Mouse (Mus musculus) forebrain, embryonic 11.5 days (tissue): ENCODE data around the gene Grk6. TPM values are rescaled to one million over a fixed set of nuclear protein-coding genes. Genes with fewer than 3 reads are reported as not detected.

Experiments used
- ATAC-seq: fragments of 200-750 bp; cut with Nextera tagmentation; replicated peaks from 2 replicates; pipeline ENCODE4 v1.8.0; 2017; ENCODE audit warnings: moderate TSS enrichment; ENCODE audit not compliant: low FRiP score
- DNase-seq: peaks from one replicate; pipeline ENCODE4 v3.0.0-alpha.2; 2017; ENCODE audit warnings: low spot score
- H3K27ac ChIP-seq: fragments of 300-500 bp; sonication (generic); 2 replicates; pipeline ENCODE4 v1.5.1; 2014; ENCODE audit warnings: low read depth, low read length
- H3K27me3 ChIP-seq: fragments of 300-500 bp; sonication (generic); 2 replicates; pipeline ENCODE4 v1.6.1; 2014; ENCODE audit warnings: mild to moderate bottlenecking, low read length, mixed read lengths; ENCODE audit not compliant: control insufficient read depth, insufficient read depth
- H3K36me3 ChIP-seq: fragments of 300-500 bp; sonication (generic); 2 replicates; pipeline ENCODE4 v1.6.1; 2014; ENCODE audit warnings: mild to moderate bottlenecking, low read length, moderate library complexity, mixed read lengths; ENCODE audit not compliant: control insufficient read depth, insufficient read depth
- H3K4me1 ChIP-seq: fragments of 300-500 bp; sonication (generic); replicated peaks from 2 replicates; pipeline ENCODE4 v1.6.1; 2014; ENCODE audit warnings: low read length, mixed read lengths; ENCODE audit not compliant: control insufficient read depth, insufficient read depth
- H3K4me2 ChIP-seq: fragments of 300-500 bp; sonication (generic); 2 replicates; pipeline ENCODE4 v1.6.1; 2014; ENCODE audit warnings: low read depth, mild to moderate bottlenecking, low read length, moderate library complexity, mixed read lengths; ENCODE audit not compliant: severe bottlenecking
- H3K4me3 ChIP-seq: fragments of 300-500 bp; sonication (generic); 2 replicates; pipeline ENCODE4 v1.5.1; 2014; ENCODE audit warnings: low read depth, low read length
- H3K9ac ChIP-seq: fragments of 300-500 bp; sonication (generic); 2 replicates; pipeline ENCODE4 v1.6.1; 2014; ENCODE audit warnings: low read length
- H3K9me3 ChIP-seq: fragments of 300-500 bp; sonication (generic); 2 replicates; pipeline ENCODE4 v1.6.1; 2016; ENCODE audit warnings: low read length, mixed read lengths; ENCODE audit not compliant: control insufficient read depth
- WGBS: fragments of 180-500 bp; shearing (Covaris S2); extraction: QIAGEN DNeasy Blood & Tissue Kit; methylation state at CpG from one replicate; pipeline ENCODE4 v1.1.7; 2014; 5-methylcytosine and 5-hydroxymethylcytosine counted together
- polyA plus RNA-seq: library from polyadenylated mRNA; unstranded; fragments of >200 nt; fragmentation: Nextera tagmentation; extraction: Ambion mirVana; gene quantifications from 2 replicates; pipeline ENCODE4 v1.2.1, GENCODE M21; 2014

Grk6 gene
- polyA plus RNA-seq, 1 experiment from 2014 or later: 69.5 TPM

- Histone ChIP-seq H3K9ac (peak overlapping the region; percentile 90), H3K4me3 (peak overlapping the region; percentile 66), H3K27me3 (no peaks in the 10 kb centered on the region), H3K4me1 (peaks cover 30% of the 10 kb centered on the region), H3K27ac (peak overlapping the region; percentile 97), H3K9me3 (no peaks in the 10 kb centered on the region), H3K4me2 (peak overlapping the region; percentile 94), H3K36me3 (no peaks in the 10 kb centered on the region; the same call in 1 of the 2 replicates)
- 8% methylated on average over 3 of the region's 3 CpGs for WGBS
- DNase-seq (peak; percentile 76), ATAC-seq (peak; percentile 20)
Observed at GRCm38 (mm10) chr13:55465184-55465583, 20.3 kb downstream of the Grk6 start.

- ATAC-seq: no peak
- 78% methylated on average over 5 of the region's 5 CpGs for WGBS
- no peaks in the 10 kb centered on the region for H3K36me3 ChIP-seq
- peak overlapping the region; percentile 4 for H3K9ac ChIP-seq
- peak overlapping the region; percentile 94; the same call in 1 of the 2 replicates for H3K4me2 ChIP-seq
- H3K27me3 ChIP-seq: no peaks in the 10 kb centered on the region
- H3K27ac ChIP-seq: peak overlapping the region; percentile 97; the same call in 1 of the 2 replicates
- H3K4me1 ChIP-seq: peaks cover 38% of the 10 kb centered on the region
- no peaks in the 10 kb centered on the region for H3K9me3 ChIP-seq
- no peak overlapping the region for H3K4me3 ChIP-seq
- DNase-seq: no peak
Observed at GRCm38 (mm10) chr13:55465830-55466440, 21.1 kb downstream of the Grk6 start.

DNA sequence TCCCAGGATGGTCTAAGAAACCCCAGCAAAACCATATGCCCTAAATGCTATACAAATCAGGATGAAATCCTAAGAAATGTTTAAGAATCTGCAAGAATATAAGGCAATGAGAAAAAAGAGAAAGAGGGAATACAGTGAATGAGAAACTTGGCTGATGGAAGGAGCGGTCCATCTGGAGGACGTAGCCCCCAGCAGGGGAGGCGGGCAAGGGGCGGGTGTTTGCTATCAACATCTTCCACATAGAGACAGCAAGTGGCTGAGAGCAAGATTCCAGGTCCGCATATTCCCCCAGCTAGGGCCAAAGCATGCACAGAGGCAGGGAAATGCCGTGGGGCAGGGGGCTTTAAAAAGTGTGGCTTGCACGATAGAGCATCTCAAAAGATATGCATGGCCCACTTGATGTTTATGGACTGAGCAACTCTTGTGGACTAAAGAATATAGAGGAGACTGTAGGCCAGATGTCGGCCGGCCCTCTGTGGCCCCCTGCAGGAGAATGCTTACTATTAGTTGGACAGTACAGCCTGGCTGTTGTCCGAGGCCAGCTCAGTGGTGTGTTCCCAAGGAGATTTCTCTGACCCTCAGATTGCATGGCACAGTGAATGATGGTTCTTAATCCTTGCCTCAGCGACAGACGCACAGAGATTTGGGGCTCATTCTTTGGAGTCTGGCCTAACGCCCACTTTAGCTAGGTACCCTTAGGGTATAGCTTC lies 24.1 kb downstream of the Grk6 start:
- Histone ChIP-seq H3K4me2 (no peak overlapping the region), H3K27ac (no peak overlapping the region), H3K4me1 (peaks cover 51% of the 10 kb centered on the region), H3K27me3 (no peaks in the 10 kb centered on the region), H3K4me3 (no peak overlapping the region), H3K9ac (no peak overlapping the region), H3K9me3 (no peaks in the 10 kb centered on the region), H3K36me3 (no peaks in the 10 kb centered on the region)
- DNase-seq (no peak), ATAC-seq (no peak)
- WGBS: 44% methylated on average over 13 of the region's 13 CpGs

DNA sequence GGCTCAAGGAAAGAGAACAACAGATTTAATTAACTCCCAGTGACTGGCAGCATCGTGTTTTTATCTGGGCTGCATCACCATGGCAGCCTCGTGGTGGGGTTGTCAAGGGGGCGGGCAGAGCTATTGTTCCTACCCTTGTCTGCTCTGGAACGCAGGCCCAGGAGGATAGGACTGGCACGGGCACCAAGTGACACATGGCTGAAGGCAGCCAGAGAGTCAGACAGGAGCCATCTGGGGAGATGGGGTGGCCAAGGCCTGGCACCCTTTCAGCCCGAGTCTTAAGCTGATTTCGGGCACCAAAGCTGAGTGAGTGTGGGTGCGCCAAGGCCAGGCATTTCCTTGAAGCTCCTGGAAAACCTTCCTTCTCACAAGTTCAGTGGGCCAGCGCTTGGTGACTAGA lies 25.5 kb downstream of the Grk6 start:
- Histone ChIP-seq H3K36me3 (peaks cover 3% of the 10 kb centered on the region; the same call in 1 of the 2 replicates), H3K9ac (peak overlapping the region; percentile 77), H3K9me3 (no peaks in the 10 kb centered on the region), H3K4me2 (no peak overlapping the region; the same call in 1 of the 2 replicates), H3K27me3 (no peaks in the 10 kb centered on the region), H3K4me1 (peaks cover 61% of the 10 kb centered on the region), H3K27ac (peak overlapping the region; percentile 19; the same call in 1 of the 2 replicates), H3K4me3 (no peak overlapping the region)
- no peak for ATAC-seq
- DNase-seq: peak; percentile 76
- WGBS: 45% methylated on average over 9 of the region's 9 CpGs

GRCm38 (mm10) chr13:55471156-55471818 lies 26.4 kb downstream of the Grk6 start:
- Histone ChIP-seq H3K9ac (peak overlapping the region; percentile 77), H3K36me3 (peaks cover 6% of the 10 kb centered on the region; the same call in 1 of the 2 replicates), H3K4me1 (peaks cover 60% of the 10 kb centered on the region), H3K4me2 (peak overlapping the region; percentile 100), H3K4me3 (peak overlapping the region; percentile 49), H3K27me3 (no peaks in the 10 kb centered on the region), H3K27ac (peak overlapping the region; percentile 66), H3K9me3 (no peaks in the 10 kb centered on the region)
- 1% methylated on average over 54 of the region's 54 CpGs for WGBS
- DNase-seq (peak; percentile 98), ATAC-seq (peak; percentile 57)

GRCm38 (mm10) chr13:55471819-55472131 lies 26.9 kb downstream of the Grk6 start:
- DNase-seq: no peak
- H3K4me2 ChIP-seq: peak overlapping the region; percentile 100
- H3K4me3 ChIP-seq: peak overlapping the region; percentile 49
- WGBS: under 1% methylated on average over 30 of the region's 31 CpGs
- no peaks in the 10 kb centered on the region for H3K27me3 ChIP-seq
- peaks cover 60% of the 10 kb centered on the region for H3K4me1 ChIP-seq
- peak overlapping the region; percentile 77 for H3K9ac ChIP-seq
- H3K36me3 ChIP-seq: peaks cover 8% of the 10 kb centered on the region; the same call in 1 of the 2 replicates
- no peak; the same call in 1 of the 2 replicates for ATAC-seq
- H3K27ac ChIP-seq: peak overlapping the region; percentile 66
- no peaks in the 10 kb centered on the region for H3K9me3 ChIP-seq

DNA sequence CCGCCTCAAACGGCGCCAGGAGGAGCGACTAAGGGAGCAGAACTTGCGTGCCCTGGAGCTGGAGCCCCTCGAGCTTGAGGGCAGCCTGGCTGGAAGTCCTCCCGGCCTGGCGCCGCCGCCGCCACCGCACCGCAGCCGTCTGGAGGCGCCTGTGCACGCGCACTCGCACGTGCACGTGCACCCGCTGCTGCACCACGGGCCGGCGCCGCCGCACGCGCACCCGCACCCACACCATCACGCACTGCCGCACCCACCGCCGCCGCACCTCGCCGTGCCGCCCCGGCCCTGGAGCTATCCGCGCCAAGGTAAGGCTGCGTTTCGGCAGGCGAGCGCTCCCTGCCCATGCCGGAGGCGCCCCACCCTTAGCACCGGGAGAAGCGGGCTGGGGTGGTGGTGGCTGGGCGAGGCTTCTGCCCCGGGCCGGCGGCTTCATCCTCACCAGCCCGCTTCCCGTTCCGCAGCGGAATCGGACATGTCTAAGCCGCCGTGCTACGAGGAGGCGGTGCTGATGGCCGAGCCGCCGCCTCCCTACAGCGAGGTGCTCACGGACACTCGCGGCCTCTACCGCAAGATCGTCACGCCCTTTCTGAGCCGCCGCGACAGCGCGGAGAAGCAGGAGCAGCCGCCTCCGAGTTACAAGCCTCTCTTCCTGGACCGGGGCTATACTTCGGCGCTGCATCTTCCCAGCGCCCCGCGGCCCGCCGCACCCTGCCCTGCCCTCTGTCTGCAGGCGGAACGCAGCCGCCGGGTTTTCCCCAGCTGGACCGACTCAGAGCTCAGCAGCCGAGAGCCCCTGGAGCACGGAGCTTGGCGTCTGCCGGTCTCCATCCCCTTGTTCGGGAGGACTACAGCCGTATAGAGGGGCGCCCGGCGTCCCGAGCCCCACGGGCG lies 27.5 kb downstream of the Grk6 start:
- H3K27ac ChIP-seq: peak overlapping the region; percentile 66
- no peaks in the 10 kb centered on the region for H3K9me3 ChIP-seq
- DNase-seq: peak; percentile 85
- H3K9ac ChIP-seq: peak overlapping the region; percentile 77
- H3K27me3 ChIP-seq: no peaks in the 10 kb centered on the region
- peak overlapping the region; percentile 100 for H3K4me2 ChIP-seq
- H3K4me3 ChIP-seq: peak overlapping the region; percentile 49
- WGBS: under 1% methylated on average over 101 of the region's 103 CpGs
- H3K36me3 ChIP-seq: peaks cover 8% of the 10 kb centered on the region; the same call in 1 of the 2 replicates
- ATAC-seq: peak; percentile 42
- peaks cover 60% of the 10 kb centered on the region for H3K4me1 ChIP-seq
